Mouse (Mus musculus) embryonic stem cell, embryonic (primary cell): ENCODE results near the gene Gm42417.

ENCODE experiments used
- CTCF ChIA-PET, 4 experiments: fragments of 300-600 bp in 2 of 4; fragments of 350-600 bp in 2 of 4; sonication (Branson Sonifier 250); formaldehyde crosslinking; loops; one replicate each; lab custom pipeline; 2022; ENCODE audit warnings: inconsistent platforms in 2 of 4; lab: Charles Lee
- POLR2A ChIA-PET, 4 experiments: fragments of 300-600 bp in 2 of 4; fragments of 350-600 bp in 2 of 4; sonication (Branson Sonifier 250); formaldehyde crosslinking; loops; one replicate each; lab custom pipeline; 2022; ENCODE audit warnings: antibody characterized with exemption in 4 of 4, inconsistent platforms in 1 of 4; lab: Charles Lee

Gene Gm42417

GRCm38 (mm10) chr1:36571627-36572026 is 32.4 kb upstream of the Gm42417 start:
- ChIA-PET POLR2A (interaction anchor here in 2 of 4 experiments (0.9 to 7.3 kb wide), 9 partner anchors 7 to 123 kb away, joined by 3 to 57 read pairs (median 10); partner anchors contain the start of genes Sema4c (in 2 of the 2) and Fam178b (in 1 of the 2)), CTCF (interaction anchor here in 2 of 4 experiments (0.6 to 1.9 kb wide), 2 partner anchors 24 to 44 kb away, joined by 5 to 6 read pairs; partner anchors contain the start of gene Ankrd39 (in 1 of the 2))

- POLR2A ChIA-PET: interaction anchor here (0.6 to 7.3 kb wide), 20 partner anchors 9 to 247 kb away, joined by 3 to 57 read pairs (median 4); partner anchors contain the start of genes Sema4c (in 2 of the 4) and Ankrd39 (in 1 of the 4)
- CTCF ChIA-PET: interaction anchor here in 2 of 4 experiments (0.6 to 3.4 kb wide), 6 partner anchors 10 to 114 kb away, joined by 3 to 28 read pairs (median 4); partner anchors contain the start of gene Ankrd39 (in 2 of the 2)
Measured at GRCm38 (mm10) chr1:36570320-36570719, 31.1 kb upstream of the Gm42417 start.

DNA sequence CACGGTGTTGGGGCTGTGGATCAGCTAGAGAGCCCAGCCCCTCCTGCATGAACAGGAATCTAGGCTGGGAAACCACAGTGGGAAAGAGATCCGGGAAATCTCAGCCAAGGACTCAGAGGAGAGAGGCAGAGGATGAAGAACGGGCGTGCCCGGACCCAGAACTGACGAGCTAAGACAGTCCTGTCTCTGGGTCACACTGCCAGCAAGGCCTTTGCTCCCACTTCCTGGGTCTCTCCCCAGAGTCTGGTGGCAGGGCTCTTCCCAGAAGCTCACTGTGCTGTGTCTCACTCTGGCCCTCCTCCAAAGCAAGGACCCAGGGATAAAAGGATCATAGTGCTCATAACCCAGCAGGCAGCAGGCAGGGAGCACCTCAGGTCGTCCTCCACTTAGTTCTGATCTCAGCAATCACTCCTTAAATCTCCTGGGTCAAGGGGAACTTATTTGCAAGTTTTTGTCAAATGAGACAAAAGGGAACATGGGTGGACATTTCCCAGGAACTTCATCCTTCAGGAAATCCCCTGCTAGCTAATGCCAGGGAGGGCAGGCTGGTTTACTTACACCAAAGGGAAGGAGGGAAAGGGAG is 30.6 kb upstream of the Gm42417 start:
- CTCF ChIA-PET: interaction anchor here in 2 of 4 experiments (0.6 to 3.7 kb wide), 9 partner anchors 10 to 114 kb away, joined by 3 to 28 read pairs (median 4); partner anchors contain the start of genes Ankrd39 (in 2 of the 2) and Sema4c (in 1 of the 2)
- POLR2A ChIA-PET: interaction anchor here (0.6 to 7.3 kb wide), 19 partner anchors 8 to 111 kb away, joined by 3 to 57 read pairs (median 5); partner anchors contain the start of genes Sema4c (in 2 of the 4) and Ankrd39 (in 1 of the 4)

DNA sequence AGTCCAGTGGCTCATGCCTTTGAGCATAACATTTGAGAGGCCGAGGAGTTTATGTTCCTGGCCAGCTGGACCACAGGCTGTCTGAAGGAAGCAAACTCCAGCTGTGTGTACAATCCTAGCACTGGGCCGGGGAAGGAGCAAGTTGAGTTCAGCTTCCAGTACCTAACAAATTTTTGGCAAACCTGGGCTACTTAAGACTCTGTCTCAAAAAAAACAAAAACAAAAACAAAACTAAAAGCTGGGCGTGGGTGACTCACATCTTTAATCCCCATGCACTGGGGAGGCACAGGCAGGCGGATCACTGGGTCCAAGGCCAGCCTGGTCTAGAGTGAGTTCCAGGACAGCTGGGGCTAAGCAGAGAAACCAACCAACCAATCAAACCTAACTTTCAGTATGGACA is 29.5 kb upstream of the Gm42417 start:
- ChIA-PET POLR2A (interaction anchor here (0.6 to 7.3 kb wide), 23 partner anchors 8 to 1296 kb away, joined by 3 to 57 read pairs (median 4); partner anchors contain the start of genes Sema4c (in 3 of the 4) and Ankrd39 (in 1 of the 4)), CTCF (interaction anchor here in 3 of 4 experiments (0.5 to 3.7 kb wide), 10 partner anchors 10 to 175 kb away, joined by 3 to 28 read pairs (median 4); partner anchors contain the start of genes Ankrd39 (in 2 of the 3) and Sema4c (in 1 of the 3))

DNA sequence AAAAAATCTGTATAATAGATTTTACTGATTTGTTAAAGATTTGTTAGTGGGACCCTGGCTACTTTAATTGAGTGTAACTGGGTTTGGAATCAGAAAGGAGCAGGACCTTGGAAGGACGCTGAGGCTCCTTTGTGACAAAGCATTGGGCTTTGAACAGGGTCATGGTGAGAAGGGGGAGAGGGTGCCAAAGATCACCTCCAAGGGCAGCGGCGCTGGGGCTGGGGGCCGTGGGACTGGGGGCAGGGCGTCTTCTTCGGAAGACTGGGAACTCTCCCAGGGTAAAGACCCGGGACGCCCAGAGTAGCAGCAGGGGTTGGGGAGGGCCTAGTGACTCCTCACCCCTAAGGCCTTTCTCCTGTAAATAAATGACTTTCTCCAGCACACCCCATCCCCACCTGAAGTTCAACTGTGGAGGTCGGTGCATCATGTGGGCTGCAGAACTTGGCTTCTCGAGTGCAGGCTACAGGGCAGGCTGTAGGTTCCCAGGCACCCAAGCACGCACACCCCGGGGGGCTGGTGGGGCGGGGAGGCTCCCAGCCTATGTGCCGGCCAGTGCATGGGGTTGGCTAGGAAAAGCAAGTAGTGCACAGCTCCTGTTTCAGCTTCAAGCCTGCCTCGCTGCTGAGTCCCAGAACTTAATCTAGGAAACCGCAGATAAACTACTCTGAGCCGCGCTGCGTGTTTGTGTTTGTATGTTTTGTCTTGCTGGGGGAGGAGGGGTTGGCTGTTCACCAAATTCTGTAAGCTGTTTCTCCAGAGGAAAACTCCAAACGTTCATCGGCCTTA is 28.8 kb upstream of the Gm42417 start:
- ChIA-PET CTCF (interaction anchor here in 3 of 4 experiments (0.5 to 3.7 kb wide), 9 partner anchors 9 to 175 kb away, joined by 3 to 28 read pairs (median 5); partner anchors contain the start of genes Ankrd39 (in 3 of the 3) and Sema4c (in 1 of the 3)), POLR2A (interaction anchor here (0.6 to 7.3 kb wide), 23 partner anchors 9 to 1296 kb away, joined by 3 to 57 read pairs (median 4); partner anchors contain the start of genes Sema4c (in 3 of the 4) and Ankrd39 (in 1 of the 4))

- ChIA-PET CTCF (interaction anchor here (0.7 to 3.7 kb wide), 7 partner anchors 9 to 686 kb away, joined by 3 to 18 read pairs (median 3); partner anchors contain the start of genes Ankrd39 (in 1 of the 4) and Sema4c (in 1 of the 4)), POLR2A (interaction anchor here in 2 of 4 experiments (0.7 to 7.3 kb wide), 9 partner anchors 8 to 49 kb away, joined by 3 to 57 read pairs (median 3); partner anchors contain the start of genes Sema4c (in 2 of the 2) and Ankrd39 (in 1 of the 2))
Measured at GRCm38 (mm10) chr1:36566425-36566824, 27.2 kb upstream of the Gm42417 start.

DNA sequence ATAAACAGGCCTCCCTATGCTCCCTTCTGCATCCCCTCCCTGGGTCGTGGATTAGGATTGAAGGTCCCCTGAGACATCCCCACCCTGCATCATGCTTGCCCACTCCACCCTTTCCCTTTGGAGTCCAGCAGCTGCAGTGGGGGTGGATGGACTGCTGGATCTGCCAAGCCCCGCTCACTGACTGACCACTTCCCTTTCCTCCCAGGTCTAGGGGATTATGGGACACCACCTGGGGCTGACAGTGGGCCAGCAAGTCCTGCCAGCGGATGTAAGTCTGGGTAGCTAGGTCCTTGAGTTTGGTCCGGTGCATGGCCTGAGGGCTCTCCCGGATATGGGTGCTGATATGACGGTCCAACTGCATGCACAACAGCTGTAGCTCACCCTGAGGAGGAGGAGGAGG is 24.9 kb upstream of the Gm42417 start:
- ChIA-PET POLR2A (interaction anchor here in 1 of 4 experiments (1.2 to 1.5 kb wide), 2 partner anchors 16 to 31 kb away, joined by 3 to 4 read pairs; no protein-coding TSS in a partner anchor), CTCF (interaction anchor here in 2 of 4 experiments (0.9 to 1.6 kb wide), 2 partner anchors 17 kb away, joined by 4 read pairs; partner anchors contain the start of gene Ankrd39 (in 2 of the 2))

- CTCF ChIA-PET: interaction anchor here in 2 of 4 experiments (0.9 to 2.8 kb wide), 3 partner anchors 16 to 17 kb away, joined by 4 to 8 read pairs (median 4); partner anchors contain the start of gene Ankrd39 (in 2 of the 2)
- POLR2A ChIA-PET: interaction anchor here in 2 of 4 experiments (0.8 to 1.5 kb wide), 4 partner anchors 10 to 32 kb away, joined by 3 to 4 read pairs (median 4); partner anchors contain the start of gene Ankrd39 (in 1 of the 2)
Measured at GRCm38 (mm10) chr1:36563632-36564031, 24.4 kb upstream of the Gm42417 start.

DNA sequence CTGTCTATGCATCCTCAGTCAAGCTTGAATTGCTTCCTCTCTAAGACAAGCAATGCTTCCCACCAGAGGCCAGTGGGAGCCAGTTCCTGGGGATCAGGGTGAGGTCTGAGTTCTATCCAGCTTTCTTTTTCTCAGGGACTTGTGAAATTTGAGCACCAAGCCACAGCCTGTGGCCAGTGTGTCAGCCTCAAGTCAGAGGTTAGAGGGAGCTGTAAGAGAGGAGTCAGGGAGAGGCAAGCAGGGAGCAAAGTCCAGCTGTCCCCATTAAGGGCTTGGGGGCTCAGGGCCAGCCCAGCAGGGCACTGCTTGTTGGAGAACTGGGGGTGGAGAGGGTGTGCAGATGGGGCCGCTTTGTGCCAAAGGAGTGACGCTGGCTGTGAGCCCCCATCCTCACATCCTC is 24.0 kb upstream of the Gm42417 start:
- CTCF ChIA-PET: interaction anchor here in 2 of 4 experiments (1.6 to 2.8 kb wide), 2 partner anchors 16 to 17 kb away, joined by 4 to 8 read pairs; partner anchors contain the start of gene Ankrd39 (in 2 of the 2)
- POLR2A ChIA-PET: interaction anchor here in 2 of 4 experiments (0.6 to 2.6 kb wide), 5 partner anchors 8 to 17 kb away, joined by 3 to 10 read pairs (median 4); partner anchors contain the start of gene Ankrd39 (in 1 of the 2)

GRCm38 (mm10) chr1:36562388-36562787 is 23.2 kb upstream of the Gm42417 start:
- CTCF ChIA-PET: interaction anchor here (1.4 to 2.8 kb wide), 4 partner anchors 15 to 16 kb away, joined by 3 to 8 read pairs (median 4); partner anchors contain the start of gene Ankrd39 (in 4 of the 4)

DNA sequence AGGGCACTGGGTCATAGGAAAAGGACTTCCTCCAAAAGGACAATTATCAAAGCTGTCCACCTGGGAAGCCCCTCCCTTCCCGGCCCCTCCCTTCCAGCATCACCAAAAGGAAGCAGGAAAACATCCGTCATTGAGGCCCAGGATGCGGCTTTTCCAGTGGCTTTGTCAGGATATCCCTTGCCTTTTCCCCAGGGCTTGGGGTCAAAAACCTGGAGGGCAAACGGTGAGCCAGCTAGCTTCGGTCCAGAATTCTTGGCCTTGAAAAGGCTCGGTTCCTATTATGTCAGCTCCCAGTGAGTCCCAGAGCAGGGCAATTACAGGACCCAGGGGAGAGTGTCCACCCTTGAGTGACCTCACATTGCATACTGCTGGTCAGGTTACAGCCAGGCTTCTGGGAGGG is 21.7 kb upstream of the Gm42417 start:
- ChIA-PET POLR2A (interaction anchor here in 2 of 4 experiments (0.6 to 5.6 kb wide), 4 partner anchors 8 to 237 kb away, joined by 3 to 57 read pairs (median 8); partner anchors contain the start of gene Ankrd39 (in 1 of the 2)), CTCF (interaction anchor here in 3 of 4 experiments (1.4 to 2.8 kb wide), 4 partner anchors 14 to 186 kb away, joined by 3 to 8 read pairs (median 4); partner anchors contain the start of gene Ankrd39 (in 3 of the 3))

More at GRCm38 (mm10) chr1:36562388-36562787, 23.2 kb upstream of the Gm42417 start:
- POLR2A ChIA-PET: interaction anchor here in 2 of 4 experiments (0.6 to 2.6 kb wide), 3 partner anchors 8 to 178 kb away, joined by 3 to 10 read pairs (median 3); no protein-coding TSS in a partner anchor

DNA sequence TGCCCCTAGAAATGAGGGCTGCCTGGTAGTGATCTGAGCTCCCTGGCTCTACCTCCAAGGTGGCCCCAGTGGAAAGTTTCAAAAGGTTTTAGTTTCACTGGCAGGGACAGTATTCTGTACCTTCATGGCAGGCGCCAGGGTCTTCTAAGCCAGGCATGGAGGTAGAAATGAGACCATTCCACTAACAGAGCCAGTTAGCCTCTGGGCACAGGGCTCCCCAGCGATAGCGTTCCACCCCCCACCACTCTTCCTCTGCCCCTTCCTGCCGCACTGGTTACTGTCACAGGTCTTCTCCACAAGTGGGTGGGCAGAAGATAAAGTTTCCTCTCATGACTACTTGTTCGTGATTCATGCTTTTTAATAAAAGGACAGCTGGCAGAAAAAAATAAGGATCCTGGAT is 20.7 kb upstream of the Gm42417 start:
- POLR2A ChIA-PET: interaction anchor here in 3 of 4 experiments (1.1 to 5.6 kb wide), 12 partner anchors 9 to 124 kb away, joined by 3 to 57 read pairs (median 8); partner anchors contain the start of gene Fam178b (in 1 of the 3)
- CTCF ChIA-PET: interaction anchor here (0.9 to 5.5 kb wide), 5 partner anchors 12 to 125 kb away, joined by 3 to 92 read pairs (median 25); partner anchors contain the start of gene Ankrd39 (in 4 of the 4)

GRCm38 (mm10) chr1:36559256-36559655 is 20.0 kb upstream of the Gm42417 start:
- POLR2A ChIA-PET: interaction anchor here in 3 of 4 experiments (0.6 to 5.6 kb wide), 19 partner anchors 9 to 483 kb away, joined by 3 to 57 read pairs (median 7); partner anchors contain the start of genes 4933424G06Rik (in 1 of the 3), Ankrd39 (in 1 of the 3) and Fam178b (in 1 of the 3)
- CTCF ChIA-PET: interaction anchor here (0.6 to 5.5 kb wide), 8 partner anchors 9 to 125 kb away, joined by 3 to 92 read pairs (median 14); partner anchors contain the start of gene Ankrd39 (in 4 of the 4)

DNA sequence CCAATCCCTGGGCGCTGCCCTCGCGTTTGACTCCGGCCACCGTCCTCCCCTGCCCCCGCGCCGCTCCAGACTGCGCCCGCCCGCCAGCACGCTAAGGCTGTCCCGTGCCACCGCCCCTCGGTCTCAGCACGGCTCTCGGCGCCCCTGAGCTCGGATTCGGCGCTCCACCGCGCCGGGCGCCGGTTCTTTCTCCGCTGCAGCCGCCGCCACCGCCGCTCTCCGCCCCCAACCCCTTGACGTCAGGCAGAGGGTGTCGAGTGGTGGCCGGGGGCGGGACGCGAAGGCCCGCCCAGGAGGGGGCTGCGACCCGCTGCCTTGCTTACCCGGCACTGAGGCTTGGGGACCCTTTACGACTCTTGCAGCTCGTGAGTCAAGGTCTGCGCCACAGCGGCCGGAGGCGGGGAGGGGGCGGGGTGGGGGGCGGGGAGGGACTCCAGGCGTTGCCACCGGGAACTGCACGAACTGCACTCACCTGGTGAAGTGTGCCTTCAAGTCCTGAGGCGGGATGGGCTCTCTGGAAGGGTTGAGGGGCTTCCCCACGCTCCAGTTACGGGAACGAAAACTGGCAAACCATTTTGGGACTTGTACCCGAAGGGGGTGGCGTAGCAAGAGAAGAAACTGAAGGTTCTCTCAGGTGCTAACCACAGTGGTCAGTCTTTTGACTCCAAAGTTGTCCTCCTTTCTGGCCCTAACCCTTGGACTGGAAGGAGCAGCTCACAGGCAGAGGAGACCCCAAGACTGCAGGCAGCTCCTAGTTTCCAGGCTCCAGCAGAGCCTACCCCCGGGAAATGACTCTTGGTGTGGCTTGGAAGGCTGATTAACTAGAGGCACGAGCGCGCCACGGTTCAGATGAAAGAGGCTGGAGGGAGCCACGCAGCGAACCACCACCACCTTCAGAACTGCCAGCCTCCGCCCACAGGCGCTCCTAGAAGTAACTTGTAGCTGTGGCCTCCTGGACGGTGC is 19.1 kb upstream of the Gm42417 start, which contains the start of gene Sema4c:
Gene Sema4c (minus strand): TSS at position 319 of the 963 bp plus-strand sequence.
- ChIA-PET POLR2A (interaction anchor here (0.6 to 5.6 kb wide), 50 partner anchors 8 to 1325 kb away, joined by 3 to 57 read pairs (median 4); partner anchors contain the start of genes Ankrd39 (in 4 of the 4), 4933424G06Rik (in 1 of the 4), Fam178b (in 1 of the 4) and Gm42417 (in 1 of the 4)), CTCF (interaction anchor here (0.6 to 5.5 kb wide), 25 partner anchors 9 to 842 kb away, joined by 3 to 92 read pairs (median 4); partner anchors contain the start of genes Ankrd39 (in 4 of the 4), Cnnm3 (in 1 of the 4) and Fam178b (in 1 of the 4))
